Mouse (Mus musculus) myocyte (in vitro differentiated cells): ENCODE measurements around the gene Plxdc1. TPM values are rescaled to one million over a fixed set of nuclear protein-coding genes. Genes with fewer than 3 reads are reported as not detected.

Experiments
- H3K27me3 ChIP-seq: one replicate; pipeline ENCODE4 v1.6.1; 2011; ENCODE audit not compliant: control insufficient read depth, insufficient read depth, insufficient read length
- H3K36me3 ChIP-seq: one replicate; pipeline ENCODE4 v1.6.1; 2011; ENCODE audit not compliant: control insufficient read depth, insufficient read depth
- H3K4me2 ChIP-seq: one replicate; pipeline ENCODE4 v1.6.1; 2011; ENCODE audit warnings: low read depth, control low read depth
- H3K4me3 ChIP-seq: one replicate; pipeline ENCODE4 v1.5.1; 2011; ENCODE audit warnings: mild to moderate bottlenecking, control low read depth, moderate library complexity
- H3K79me2 ChIP-seq: one replicate; pipeline ENCODE4 v1.6.1; 2011; ENCODE audit not compliant: control insufficient read depth, insufficient read depth
- H3ac ChIP-seq: one replicate; pipeline ENCODE4 v1.6.1; 2011; ENCODE audit not compliant: control insufficient read depth, insufficient read length
- CEBPB ChIP-seq: IDR thresholded peaks from 2 replicates; pipeline ENCODE4 v1.6.1; 2011; ENCODE audit warnings: mild to moderate bottlenecking, moderate library complexity; ENCODE audit not compliant: poor library complexity, insufficient read depth, severe bottlenecking
- E2F4 ChIP-seq: IDR thresholded peaks from one replicate; pipeline ENCODE4 v1.6.1; 2011; ENCODE audit warnings: mild to moderate bottlenecking, control low read depth, moderate library complexity; ENCODE audit not compliant: insufficient read depth
- MAX ChIP-seq: IDR thresholded peaks from one replicate; pipeline ENCODE4 v1.6.1; 2011; ENCODE audit warnings: low read depth, mild to moderate bottlenecking, control low read depth
- MYOD1 ChIP-seq, 3 experiments: IDR thresholded peaks; one replicate each; pipeline ENCODE4 v1.6.1; 2011; ENCODE audit warnings: control low read depth in 2 of 3, low read depth in 2 of 3, mild to moderate bottlenecking in 2 of 3, moderate library complexity in 1 of 3; ENCODE audit not compliant: insufficient read length in 2 of 3, control insufficient read depth in 1 of 3
- MYOG ChIP-seq, 3 experiments: IDR thresholded peaks; one replicate each; pipeline ENCODE4 v1.6.1; 2011; ENCODE audit warnings: control low read depth in 2 of 3, low read depth in 2 of 3, mild to moderate bottlenecking in 2 of 3; ENCODE audit not compliant: insufficient read length in 2 of 3, control insufficient read depth in 1 of 3, insufficient read depth in 1 of 3
- POLR2A ChIP-seq: IDR thresholded peaks from one replicate; pipeline ENCODE4 v1.6.1; 2011; ENCODE audit warnings: low read depth, mild to moderate bottlenecking, control low read depth, moderate library complexity; ENCODE audit not compliant: insufficient read length
- POLR2AphosphoS2 ChIP-seq: IDR thresholded peaks from one replicate; pipeline ENCODE4 v1.6.1; 2011; ENCODE audit warnings: low read depth, control low read depth; ENCODE audit not compliant: insufficient read length
- REST ChIP-seq: IDR thresholded peaks from one replicate; pipeline ENCODE4 v1.6.1; 2011; ENCODE audit warnings: mild to moderate bottlenecking, control low read depth, moderate library complexity; ENCODE audit not compliant: insufficient read depth, insufficient read length
- SRF ChIP-seq: IDR thresholded peaks from one replicate; pipeline ENCODE4 v1.6.1; 2011; ENCODE audit warnings: low read depth; ENCODE audit not compliant: control insufficient read depth, insufficient read length
- TCF12 ChIP-seq: IDR thresholded peaks from one replicate; pipeline ENCODE4 v1.6.1; 2011; ENCODE audit warnings: mild to moderate bottlenecking, control low read depth; ENCODE audit not compliant: poor library complexity, insufficient read depth, severe bottlenecking
- TCF3 ChIP-seq: IDR thresholded peaks from one replicate; pipeline ENCODE4 v1.6.1; 2011; ENCODE audit warnings: low read depth, control low read depth; ENCODE audit not compliant: insufficient read length
- USF1 ChIP-seq: IDR thresholded peaks from one replicate; pipeline ENCODE4 v1.6.1; 2011; ENCODE audit warnings: low read depth, mild to moderate bottlenecking, control low read depth, moderate library complexity
- polyA plus RNA-seq: library from polyadenylated mRNA; unstranded; fragments of >200 nt; fragmentation: generic; extraction: Trizol; gene quantifications from one replicate; pipeline ENCODE4 v1.2.1, GENCODE M21; 2012; ENCODE audit warnings: missing spikeins

Gene Plxdc1
- polyA plus RNA-seq, 1 experiment: 2.7 TPM

DNA sequence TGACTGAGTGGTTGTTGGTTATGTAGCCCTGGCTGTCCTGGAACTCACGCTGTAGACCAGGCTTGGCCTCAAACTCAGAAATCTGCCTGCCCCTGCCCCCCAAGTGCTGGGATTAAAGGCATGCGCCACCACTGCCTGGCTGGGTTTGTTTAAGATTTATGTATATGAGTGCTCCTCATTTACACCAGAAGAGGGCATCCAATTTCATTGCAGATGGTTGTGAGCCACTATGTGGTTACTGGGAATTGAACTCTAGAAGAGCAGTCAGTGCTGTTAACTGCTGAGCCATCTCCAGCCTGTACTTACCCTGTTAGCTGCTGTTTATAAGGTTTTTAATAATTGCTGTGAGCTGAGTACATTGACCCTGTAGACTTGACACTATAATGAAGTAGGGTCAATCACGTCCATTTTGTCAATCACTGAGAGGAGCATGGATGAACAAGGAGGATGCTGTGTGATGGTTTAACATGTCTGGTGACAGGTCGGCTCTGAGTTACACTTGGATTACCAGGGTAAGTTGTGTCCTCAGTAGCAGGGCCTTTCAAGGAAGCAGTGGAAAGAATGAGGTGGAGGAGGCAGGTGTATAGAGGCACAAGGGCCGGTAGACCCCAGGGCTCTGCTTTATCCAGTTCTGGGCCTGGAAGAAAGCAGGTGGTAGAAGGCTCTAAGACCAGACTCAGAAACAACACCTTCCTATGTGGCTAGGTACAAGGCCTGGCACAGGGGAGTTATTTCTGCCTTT is 44.6 kb upstream of the Plxdc1 start:
- no peaks in the 10 kb centered on the region for H3K27me3 ChIP-seq
- TF ChIP-seq E2F4 (no peak), POLR2AphosphoS2 (peak; percentile 57), SRF (no peak), POLR2A (peak; percentile 41)
- H3K4me3 ChIP-seq: no peak overlapping the region
- H3K4me2 ChIP-seq: no peak overlapping the region
- H3ac ChIP-seq: no peak overlapping the region
- H3K36me3 ChIP-seq: peaks cover 33% of the 10 kb centered on the region
- H3K79me2 ChIP-seq: peaks cover 21% of the 10 kb centered on the region

GRCm38 (mm10) chr11:98027785-98028184 is 41.5 kb upstream of the Plxdc1 start:
- peak overlapping the region; percentile 79 for H3ac ChIP-seq
- H3K27me3 ChIP-seq: no peaks in the 10 kb centered on the region
- TF ChIP-seq POLR2A: no peak
- TF ChIP-seq E2F4: no peak
- no peak for TF ChIP-seq POLR2AphosphoS2
- H3K4me3 ChIP-seq: peak overlapping the region; percentile 89
- H3K79me2 ChIP-seq: peaks cover 21% of the 10 kb centered on the region
- peaks cover 33% of the 10 kb centered on the region for H3K36me3 ChIP-seq
- peak overlapping the region; percentile 76 for H3K4me2 ChIP-seq

- Histone ChIP-seq H3K79me2 (peaks cover 21% of the 10 kb centered on the region), H3K4me3 (peak overlapping the region; percentile 89), H3K4me2 (peak overlapping the region; percentile 76), H3K27me3 (no peaks in the 10 kb centered on the region), H3K36me3 (peaks cover 33% of the 10 kb centered on the region), H3ac (peak overlapping the region; percentile 79)
- no peak for TF ChIP-seq TCF12
These were observed 41.0 kb upstream of the Plxdc1 start for GRCm38 (mm10) chr11:98027297-98027688.

DNA sequence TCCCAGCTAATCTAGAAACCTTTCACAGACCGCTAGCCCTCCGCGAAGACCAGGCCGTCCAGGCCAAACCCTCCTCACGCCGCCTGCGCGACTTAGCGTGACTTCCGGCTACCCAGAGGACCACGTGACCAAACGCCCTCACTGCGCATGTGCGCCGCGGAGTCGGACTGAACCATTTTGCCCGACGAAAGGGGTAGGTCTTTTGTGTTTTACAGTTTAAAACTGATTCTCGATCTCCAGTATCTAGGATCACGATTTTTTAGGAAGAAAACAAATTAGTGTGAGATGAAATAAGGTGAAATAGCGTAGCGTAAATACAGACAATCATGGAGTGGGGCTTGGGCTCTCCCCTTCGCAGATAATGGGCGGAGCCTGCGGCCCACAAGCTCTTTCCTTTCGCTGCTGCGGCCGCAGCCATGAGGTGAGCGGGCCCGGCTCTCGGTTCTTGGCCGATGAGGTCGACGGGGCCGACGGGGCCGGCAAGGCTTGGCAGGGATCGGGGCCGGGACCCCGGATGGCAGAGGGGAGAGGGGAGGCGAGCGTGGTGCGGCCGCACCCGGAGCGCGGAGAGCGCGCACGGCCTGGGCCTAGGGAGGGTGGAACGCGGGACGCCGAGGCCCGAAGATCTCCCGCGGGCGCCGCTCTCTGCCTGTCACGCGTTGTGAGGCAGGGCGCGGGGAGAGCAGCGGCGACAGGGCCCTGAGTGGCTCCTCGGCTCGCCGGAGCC is 40.5 kb upstream of the Plxdc1 start, which contains the start of gene Rpl19:
Gene Rpl19, plus strand, starts transcription at position 141 of the 727 bp plus-strand sequence.
- peaks cover 21% of the 10 kb centered on the region for H3K79me2 ChIP-seq
- no peaks in the 10 kb centered on the region for H3K27me3 ChIP-seq
- peak within 1 kb of the TSS; percentile 79 for H3ac ChIP-seq
- H3K4me3 ChIP-seq: peak within 1 kb of the TSS; percentile 89
- TF ChIP-seq MAX: no peak
- no peak for TF ChIP-seq TCF12
- no peak for TF ChIP-seq CEBPB
- TF ChIP-seq REST: no peak
- no peak for TF ChIP-seq TCF3
- peak; percentile 73 for TF ChIP-seq POLR2A
- no peak for TF ChIP-seq E2F4
- peak in 1 of 3 experiments; percentile 4 for TF ChIP-seq MYOD1 (IDR thresholded peaks at IDR 0.05; ENCODE audit: control insufficient read depth in 1 of 3, insufficient read length in 2 of 3, low read depth in 2 of 3)
- TF ChIP-seq POLR2AphosphoS2: peak; percentile 92
- peak; percentile 100 for TF ChIP-seq USF1
- peak in 1 of 3 experiments; percentile 17 for TF ChIP-seq MYOG (IDR thresholded peaks at IDR 0.05; ENCODE audit: control insufficient read depth in 1 of 3, insufficient read depth in 1 of 3, insufficient read length in 2 of 3, low read depth in 2 of 3)
- no peak for TF ChIP-seq SRF
- peak within 1 kb of the TSS; percentile 94 for H3K4me2 ChIP-seq
- H3K36me3 ChIP-seq: peaks cover 33% of the 10 kb centered on the region

DNA sequence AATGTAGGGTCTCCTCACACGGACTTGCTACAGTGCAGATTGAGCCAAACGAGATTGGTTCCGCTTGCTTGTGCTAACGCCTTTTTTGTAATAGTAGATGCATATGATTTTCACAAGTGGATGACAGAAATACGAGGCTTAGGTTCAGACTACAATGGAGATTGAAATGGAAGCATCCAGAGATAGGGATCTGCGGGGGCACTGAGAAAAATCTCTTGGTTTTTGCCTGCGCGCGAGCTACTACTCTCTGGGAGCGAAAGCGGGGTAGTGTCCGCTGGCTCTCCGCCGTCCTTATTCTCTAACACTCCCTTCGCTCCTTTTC is 40.0 kb upstream of the Plxdc1 start:
- Histone ChIP-seq H3K4me2 (peak overlapping the region; percentile 94), H3ac (peak overlapping the region; percentile 79), H3K36me3 (peaks cover 33% of the 10 kb centered on the region), H3K27me3 (no peaks in the 10 kb centered on the region), H3K4me3 (peak overlapping the region; percentile 89), H3K79me2 (peaks cover 21% of the 10 kb centered on the region)
- TF ChIP-seq MYOG (IDR thresholded peaks at IDR 0.05; ENCODE audit: control insufficient read depth in 1 of 3, insufficient read depth in 1 of 3, insufficient read length in 2 of 3, low read depth in 2 of 3) (no peak), REST (no peak), POLR2A (no peak), USF1 (no peak), E2F4 (no peak)

DNA sequence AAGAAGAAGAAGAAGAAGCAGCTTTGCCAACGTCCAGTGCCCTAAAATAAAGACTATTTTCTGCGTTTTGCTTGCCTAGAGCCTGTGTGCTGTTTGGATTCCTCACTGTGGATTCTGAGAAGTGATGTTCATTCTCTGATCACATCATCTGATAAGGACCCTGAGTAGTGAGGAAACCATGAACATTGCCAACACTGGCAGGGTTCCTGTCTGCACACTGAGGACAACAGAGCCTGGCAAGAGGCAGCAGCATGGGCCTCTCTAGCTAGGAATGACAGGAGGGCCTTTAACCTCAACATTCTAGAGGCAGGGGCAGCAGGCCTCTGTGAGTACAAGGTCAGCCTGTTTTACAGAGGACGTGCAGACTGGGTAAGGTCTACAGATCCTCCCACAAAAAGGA is 38.3 kb upstream of the Plxdc1 start:
- TF ChIP-seq TCF3 (no peak), SRF (no peak), REST (no peak), POLR2AphosphoS2 (no peak), MYOD1 (IDR thresholded peaks at IDR 0.05; ENCODE audit: control insufficient read depth in 1 of 3, insufficient read length in 2 of 3, low read depth in 2 of 3) (no peak), USF1 (no peak), MAX (no peak)
- no peaks in the 10 kb centered on the region for H3K27me3 ChIP-seq

More for the DNA sequence above, 38.3 kb upstream of the Plxdc1 start:
- no peak overlapping the region for H3ac ChIP-seq
- H3K36me3 ChIP-seq: peaks cover 18% of the 10 kb centered on the region
- peaks cover 36% of the 10 kb centered on the region for H3K79me2 ChIP-seq
- no peak overlapping the region for H3K4me3 ChIP-seq
- H3K4me2 ChIP-seq: no peak overlapping the region
